Mouse (Mus musculus) brain, embryonic 14.5 days (tissue): ENCODE data around the gene Rpn2.

Experiments
- CTCF ChIP-seq: fragments of 200-500 bp; IDR thresholded peaks from 2 replicates; pipeline ENCODE4 v1.5.1; 2012; ENCODE audit warnings: inconsistent platforms, mild to moderate bottlenecking, moderate library complexity, borderline replicate concordance; ENCODE audit not compliant: insufficient read depth, insufficient read length; ENCODE audit errors: extremely low read depth
- POLR2A ChIP-seq: fragments of 200-500 bp; IDR thresholded peaks from 2 replicates; pipeline ENCODE4 v1.6.1; 2012; ENCODE audit warnings: mild to moderate bottlenecking, inconsistent platforms, borderline replicate concordance; ENCODE audit not compliant: poor library complexity, insufficient read depth, insufficient read length, severe bottlenecking; ENCODE audit errors: extremely low read depth

- TF ChIP-seq CTCF = no peak
- TF ChIP-seq POLR2A = no peak
Observed at GRCm38 (mm10) chr2:157360028-157360427, 81.2 kb downstream of the Rpn2 start.
